ENCODE assay signal across 8 mouse cellular contexts in genomic region chr6:108709471-108710231, GRCm38 (mm10). TPM values are rescaled to one million over a fixed set of nuclear protein-coding genes. Genes with fewer than 3 reads are reported as not detected.
A peak's percentile ranks its signal among the peaks of the same experiment; 100 is the strongest.
DNase-seq lines count a peak whose midpoint lies in the region; ATAC-seq and TF ChIP-seq lines count a peak whose summit lies in the region.

No protein-coding gene starts in this region.

- peak overlapping the region in 1 of 3 experiments; percentile 32 for H3K4me3 ChIP-seq in CH12.LX (replicated peaks in 1 of 3; ENCODE audit: low read depth in 2 of 3, low read length in 2 of 3, poor library complexity in 1 of 3)
- peak overlapping the region; percentile 38 for H3K4me3 ChIP-seq in forebrain, embryonic 13.5 days
- peak overlapping the region; percentile 33 for H3K4me3 ChIP-seq in heart, postnatal 0 days (ENCODE audit: low read depth, low read length)
- peak overlapping the region; percentile 25 for H3K4me3 ChIP-seq in liver, embryonic 12.5 days
- H3K4me3 ChIP-seq in stomach, postnatal 0 days (ENCODE audit: low read depth, low read length) = peak overlapping the region; percentile 33

- H3K36me3 ChIP-seq in CH12.LX (replicated peaks in 1 of 2; ENCODE audit: control insufficient read depth in 1 of 2, insufficient read depth in 1 of 2, low read length in 1 of 2) = no peaks in the 10 kb centered on the region
- no peaks in the 10 kb centered on the region for H3K36me3 ChIP-seq in forebrain, embryonic 13.5 days (ENCODE audit: poor library complexity, severe bottlenecking)
- no peaks in the 10 kb centered on the region for H3K36me3 ChIP-seq in heart, postnatal 0 days (replicated peaks; ENCODE audit: control insufficient read depth, insufficient read depth, low read length)
- H3K36me3 ChIP-seq in liver, embryonic 12.5 days = no peaks in the 10 kb centered on the region
- no peaks in the 10 kb centered on the region for H3K36me3 ChIP-seq in stomach, postnatal 0 days (ENCODE audit: control insufficient read depth, insufficient read depth, low read length)

- peak overlapping the region; percentile 96 for H3K27ac ChIP-seq in CH12.LX (ENCODE audit: insufficient read depth, low read depth)
- no peak overlapping the region for H3K27ac ChIP-seq in forebrain, embryonic 13.5 days
- H3K27ac ChIP-seq in heart, postnatal 0 days (ENCODE audit: low read depth) = no peak overlapping the region
- no peak overlapping the region for H3K27ac ChIP-seq in liver, embryonic 12.5 days
- H3K27ac ChIP-seq in stomach, postnatal 0 days (replicated peaks) = peak overlapping the region; percentile 74

- peak overlapping the region; percentile 18 for H3K4me2 ChIP-seq in CH12.LX (ENCODE audit: insufficient read depth, low read depth, poor library complexity, severe bottlenecking)
- peak overlapping the region; percentile 72 for H3K4me2 ChIP-seq in forebrain, embryonic 13.5 days
- H3K4me2 ChIP-seq in heart, postnatal 0 days (ENCODE audit: low read depth, low read length) = peak overlapping the region; percentile 59
- H3K4me2 ChIP-seq in liver, embryonic 12.5 days = peak overlapping the region; percentile 55
- H3K4me2 ChIP-seq in stomach, postnatal 0 days (replicated peaks; ENCODE audit: low read depth) = peak overlapping the region; percentile 64

- under 1% methylated on average over 29 of the region's 29 CpGs for whole genome bisulfite sequencing in forebrain, embryonic 13.5 days
- 1% methylated on average over 29 of the region's 29 CpGs for WGBS in heart, postnatal 0 days
- 3% methylated on average over 29 of the region's 29 CpGs for WGBS in liver, embryonic 12.5 days (ENCODE audit: insufficient replicate concordance)
- WGBS in stomach, postnatal 0 days = under 1% methylated on average over 29 of the region's 29 CpGs

- peak overlapping the region; percentile 41 for H3K9ac ChIP-seq in CH12.LX (ENCODE audit: insufficient read depth, low read depth)
- peak overlapping the region; percentile 47 for H3K9ac ChIP-seq in forebrain, embryonic 13.5 days
- peak overlapping the region; percentile 4; the same call in 1 of the 2 replicates for H3K9ac ChIP-seq in heart, postnatal 0 days (replicated peaks; ENCODE audit: low read depth, low read length)
- no peak overlapping the region for H3K9ac ChIP-seq in liver, embryonic 12.5 days
- no peak overlapping the region for H3K9ac ChIP-seq in stomach, postnatal 0 days (ENCODE audit: low read length)

- TF ChIP-seq RAD21 in CH12.LX (IDR thresholded peaks at IDR 0.05; ENCODE audit: low read depth, low read length) = peak; percentile 97

- dilution Hi-C loops in CH12.LX (cut with MboI; ENCODE audit: extremely low pct_ligation_motif_present, extremely low pct_unique_long_range_greater_than_20kb, low sequenced_read_pairs) = no loop called here

- H3K4me1 ChIP-seq in CH12.LX (ENCODE audit: control insufficient read depth in 1 of 2, insufficient read depth in 2 of 2) = peaks cover 18 to 89% of the 10 kb centered on the region in 2 experiments
- peaks cover 16% of the 10 kb centered on the region for H3K4me1 ChIP-seq in forebrain, embryonic 13.5 days
- H3K4me1 ChIP-seq in heart, postnatal 0 days (ENCODE audit: control insufficient read depth, insufficient read depth) = peaks cover under 1% of the 10 kb centered on the region; the same call in 1 of the 2 replicates
- H3K4me1 ChIP-seq in liver, embryonic 12.5 days = peaks cover 20% of the 10 kb centered on the region
- H3K4me1 ChIP-seq in stomach, postnatal 0 days (replicated peaks; ENCODE audit: control insufficient read depth, insufficient read depth) = 0 out of 2 replicates have a peak, but pooled peaks cover 2% of the 10 kb centered on the region

- TF ChIP-seq CTCF in CH12.LX (conservative IDR thresholded peaks at IDR 0.05 in 1 of 2, IDR thresholded peaks at IDR 0.05 in 1 of 2; ENCODE audit: low read depth in 2 of 2, low read length in 2 of 2) = peak; percentile 35 to 89; a peak in 2 of 4 replicates
- TF ChIP-seq CTCF in heart, postnatal 0 days (IDR thresholded peaks at IDR 0.05; ENCODE audit: low read depth) = peak; percentile 80
- peak; percentile 93 for TF ChIP-seq CTCF in stomach, postnatal 0 days (IDR thresholded peaks at IDR 0.05; ENCODE audit: low read depth)

- peak; percentile 93 for DNase-seq in CH12.LX (ENCODE audit: extremely low read depth)
- peak; percentile 20 for DNase-seq in c-Kit-positive CD71-positive TER-119-positive erythroid progenitor cells, embryonic 14.5 days (ENCODE audit: low spot score)
- peak; percentile 86 for DNase-seq in heart, postnatal 0 days (ENCODE audit: low spot score)
- DNase-seq in kidney, postnatal 25 days = peak; percentile 88 to 95
- peak; percentile 61 to 69 for DNase-seq in natural killer cell, adult 2 months (ENCODE audit: low spot score in 2 of 2)
- peak; percentile 90 for DNase-seq in stomach, postnatal 0 days (ENCODE audit: low spot score)

- in situ Hi-C loops in CH12.LX (cut with MboI; ENCODE audit: low pct_ligation_motif_present, low pct_unique_long_range_greater_than_20kb, low sequenced_read_pairs) = loop anchor here (10.0 kb wide), 1 partner anchor 285 kb away; no protein-coding TSS in a partner anchor

- H3K9me3 ChIP-seq in CH12.LX (replicated peaks; ENCODE audit: low read length) = no peaks in the 10 kb centered on the region
- H3K9me3 ChIP-seq in forebrain, embryonic 13.5 days (replicated peaks) = no peaks in the 10 kb centered on the region
- H3K9me3 ChIP-seq in heart, postnatal 0 days (replicated peaks; ENCODE audit: control insufficient read depth, low read length) = no peaks in the 10 kb centered on the region
- no peaks in the 10 kb centered on the region for H3K9me3 ChIP-seq in liver, embryonic 12.5 days (replicated peaks)
- no peaks in the 10 kb centered on the region for H3K9me3 ChIP-seq in stomach, postnatal 0 days (ENCODE audit: control insufficient read depth, low read length)

- no peaks in the 10 kb centered on the region for H3K27me3 ChIP-seq in CH12.LX (replicated peaks)
- H3K27me3 ChIP-seq in forebrain, embryonic 13.5 days = no peaks in the 10 kb centered on the region
- no peaks in the 10 kb centered on the region for H3K27me3 ChIP-seq in heart, postnatal 0 days (ENCODE audit: control insufficient read depth, insufficient read depth, low read length)
- peaks cover 40% of the 10 kb centered on the region for H3K27me3 ChIP-seq in liver, embryonic 12.5 days (replicated peaks)
- no peaks in the 10 kb centered on the region for H3K27me3 ChIP-seq in stomach, postnatal 0 days (ENCODE audit: control insufficient read depth, insufficient read depth, low read length)

- no peak for TF ChIP-seq EP300 in CH12.LX (IDR thresholded peaks at IDR 0.05; ENCODE audit: low read length)
- TF ChIP-seq EP300 in heart, postnatal 0 days (IDR thresholded peaks at IDR 0.05; ENCODE audit: low read depth) = 0 out of 2 replicates have a peak, but pooled peaks have one; percentile 54
- TF ChIP-seq EP300 in stomach, postnatal 0 days (optimal IDR thresholded peaks at IDR 0.05) = no peak

- peak; percentile 94 for ATAC-seq in forebrain, embryonic 13.5 days
- ATAC-seq in heart, postnatal 0 days (ENCODE audit: insufficient read depth, low read depth) = peak; percentile 92
- peak; percentile 71 for ATAC-seq in liver, embryonic 12.5 days
- peak; percentile 93 for ATAC-seq in stomach, postnatal 0 days (ENCODE audit: low FRiP score, low TSS enrichment)

- peak; percentile 40 for TF ChIP-seq POLR2A in CH12.LX (IDR thresholded peaks at IDR 0.05; ENCODE audit: low read depth, low read length)

- no peaks in the 10 kb centered on the region for H3K79me2 ChIP-seq in CH12.LX (replicated peaks; ENCODE audit: control insufficient read depth, extremely low read depth, insufficient read depth, poor library complexity, severe bottlenecking)

TF ChIP-seq in CH12.LX, 34 proteins besides CTCF, POLR2A, EP300 and RAD21 (continues in another document):
- peak; percentile 43 for TF ChIP-seq IRF4 (IDR thresholded peaks at IDR 0.05; ENCODE audit: low read depth, low read length)
- TF ChIP-seq E2F4 (IDR thresholded peaks at IDR 0.05; ENCODE audit: insufficient replicate concordance, low read depth, low read length) = no peak
- peak; percentile 6; the same call in 1 of the 2 replicates for TF ChIP-seq JUND (conservative IDR thresholded peaks at IDR 0.05; ENCODE audit: low read depth, low read length)
- TF ChIP-seq SIN3A (IDR thresholded peaks at IDR 0.05; ENCODE audit: low read length) = no peak; the same call in 1 of the 2 replicates
- TF ChIP-seq TBP (conservative IDR thresholded peaks at IDR 0.05; ENCODE audit: low read depth, low read length) = no peak
- peak; percentile 28; the same call in 1 of the 2 replicates for TF ChIP-seq NRF1 (IDR thresholded peaks at IDR 0.05; ENCODE audit: low read depth, low read length)
- TF ChIP-seq MYC (IDR thresholded peaks at IDR 0.05; ENCODE audit: low read depth, low read length) = peak; percentile 42; the same call in 1 of the 2 replicates
- TF ChIP-seq POLR2AphosphoS2 (IDR thresholded peaks at IDR 0.05; ENCODE audit: low read depth, low read length) = no peak
- no peak; the same call in 1 of the 2 replicates for TF ChIP-seq MXI1 (IDR thresholded peaks at IDR 0.05; ENCODE audit: low read depth, low read length)
- peak; percentile 65; the same call in 1 of the 2 replicates for TF ChIP-seq UBTF (IDR thresholded peaks at IDR 0.05; ENCODE audit: low read depth, low read length)
- no peak for TF ChIP-seq JUN (IDR thresholded peaks at IDR 0.05; ENCODE audit: insufficient read depth, low read depth, low read length)
- peak; percentile 7; the same call in 1 of the 2 replicates for TF ChIP-seq CHD2 (IDR thresholded peaks at IDR 0.05; ENCODE audit: low read length)
- TF ChIP-seq MEF2A (IDR thresholded peaks at IDR 0.05; ENCODE audit: borderline replicate concordance, low read depth, low read length) = peak; percentile 76
- TF ChIP-seq USF1 (IDR thresholded peaks at IDR 0.05; ENCODE audit: low read depth, low read length) = peak; percentile 7
- no peak; the same call in 1 of the 2 replicates for TF ChIP-seq ZMIZ1 (IDR thresholded peaks at IDR 0.05; ENCODE audit: low read depth, low read length)
- TF ChIP-seq RCOR1 (conservative IDR thresholded peaks at IDR 0.05; ENCODE audit: low read depth, low read length) = no peak; the same call in 1 of the 2 replicates
- 0 out of 2 replicates have a peak, but pooled peaks have one; percentile 23 for TF ChIP-seq ZNF384 (IDR thresholded peaks at IDR 0.05; ENCODE audit: low read depth, low read length)
- no peak for TF ChIP-seq MAFK (IDR thresholded peaks at IDR 0.05; ENCODE audit: insufficient replicate concordance, low read length)

RNA-seq across cellular contexts. Expression of gene Bhlhe40, which starts 49.2 kb away (rescaled TPM):
- total RNA-seq in CH12.LX (2012; rRNA removed) (77.7 and 130 TPM in 2 replicates), CH12.LX (2014; rRNA removed) (44.6 and 55.4 TPM in 2 replicates)
- 109 and 117 TPM in 2 replicates for polyA plus RNA-seq in CH12.LX (2012; ENCODE audit: insufficient read length, low read depth)
- polyA plus RNA-seq in forebrain, embryonic 13.5 days (2015; fragmentation: Nextera tagmentation; extraction: Ambion mirVana) = 6.8 and 8.1 TPM in 2 replicates
- total RNA-seq in heart, postnatal 0 days (2014; rRNA removed; ENCODE audit: low replicate concordance) = 11.8 and 17.0 TPM in 2 replicates
- 19.5 and 19.7 TPM in 2 replicates for polyA plus RNA-seq in heart, postnatal 0 days (2015; fragmentation: Nextera tagmentation; extraction: Ambion mirVana)
- 4.0 and 6.1 TPM in 2 replicates for polyA plus RNA-seq in liver, embryonic 12.5 days (2016; fragmentation: Nextera tagmentation; extraction: Ambion mirVana)
- 24.8 and 28.7 TPM in 2 replicates for polyA plus RNA-seq in stomach, postnatal 0 days (2015; fragmentation: Nextera tagmentation; extraction: Ambion mirVana)

Comparison
In these comparisons a context has a peak if more than half of its experiments do, and no peak if none do; other contexts are left out.
1. DNase-seq: peak in every context shown above with its lines; median percentile 93 in CH12.LX; 92 in kidney, postnatal 25 days; 90 in stomach, postnatal 0 days; 86 in heart, postnatal 0 days; 65 in natural killer cell, adult 2 months; 20 in c-Kit-positive CD71-positive TER-119-positive erythroid progenitor cells, embryonic 14.5 days.
2. H3K27ac ChIP-seq: peak in CH12.LX (single experiment) and stomach, postnatal 0 days (single experiment); none in forebrain, embryonic 13.5 days (single experiment), heart, postnatal 0 days (single experiment) and liver, embryonic 12.5 days (single experiment).
3. H3K4me2 ChIP-seq: peak in every context shown above with its lines; median percentile 72 in forebrain, embryonic 13.5 days; 64 in stomach, postnatal 0 days; 59 in heart, postnatal 0 days; 55 in liver, embryonic 12.5 days; 18 in CH12.LX.
4. H3K9ac ChIP-seq: peak in CH12.LX (single experiment), forebrain, embryonic 13.5 days (single experiment) and heart, postnatal 0 days (single experiment); none in liver, embryonic 12.5 days (single experiment) and stomach, postnatal 0 days (single experiment).
5. Peak in every context shown above with its lines, with median percentiles within 50 percentile points of each other: CTCF ChIP-seq and ATAC-seq.